Mouse (Mus musculus) cerebellum, adult 9-11 months (tissue): Measurements from ENCODE around the gene Abhd2.

ENCODE experiments used
- DNase-seq: peaks from one replicate; pipeline ENCODE4 v3.0.0; 2022

The Abhd2 gene

GRCm38 (mm10) chr7:79295196-79295826 is 22.3 kb downstream of the Abhd2 start:
- DNase-seq = no peak

GRCm38 (mm10) chr7:79298681-79299080 is 25.7 kb downstream of the Abhd2 start:
- no peak for DNase-seq

DNA sequence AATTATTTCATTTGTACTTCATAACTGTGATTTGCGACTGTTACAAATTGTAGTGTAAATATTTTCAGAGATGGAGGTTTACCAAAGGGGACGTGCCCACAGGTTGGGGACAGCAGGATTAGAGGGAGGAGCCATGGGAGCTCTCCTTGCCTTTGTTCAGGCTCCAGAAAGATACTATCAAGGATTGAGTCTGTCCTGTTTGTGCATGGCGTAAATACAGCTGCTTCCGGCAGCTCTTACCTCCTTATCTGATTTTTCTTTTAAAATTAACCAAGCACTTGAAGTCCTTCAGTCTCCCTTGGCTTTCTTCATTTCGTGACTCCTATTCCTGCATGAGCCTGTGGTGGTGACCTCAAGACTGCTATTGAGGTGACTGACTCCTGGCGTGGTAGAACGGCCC is 26.5 kb downstream of the Abhd2 start:
- no peak for DNase-seq

DNA sequence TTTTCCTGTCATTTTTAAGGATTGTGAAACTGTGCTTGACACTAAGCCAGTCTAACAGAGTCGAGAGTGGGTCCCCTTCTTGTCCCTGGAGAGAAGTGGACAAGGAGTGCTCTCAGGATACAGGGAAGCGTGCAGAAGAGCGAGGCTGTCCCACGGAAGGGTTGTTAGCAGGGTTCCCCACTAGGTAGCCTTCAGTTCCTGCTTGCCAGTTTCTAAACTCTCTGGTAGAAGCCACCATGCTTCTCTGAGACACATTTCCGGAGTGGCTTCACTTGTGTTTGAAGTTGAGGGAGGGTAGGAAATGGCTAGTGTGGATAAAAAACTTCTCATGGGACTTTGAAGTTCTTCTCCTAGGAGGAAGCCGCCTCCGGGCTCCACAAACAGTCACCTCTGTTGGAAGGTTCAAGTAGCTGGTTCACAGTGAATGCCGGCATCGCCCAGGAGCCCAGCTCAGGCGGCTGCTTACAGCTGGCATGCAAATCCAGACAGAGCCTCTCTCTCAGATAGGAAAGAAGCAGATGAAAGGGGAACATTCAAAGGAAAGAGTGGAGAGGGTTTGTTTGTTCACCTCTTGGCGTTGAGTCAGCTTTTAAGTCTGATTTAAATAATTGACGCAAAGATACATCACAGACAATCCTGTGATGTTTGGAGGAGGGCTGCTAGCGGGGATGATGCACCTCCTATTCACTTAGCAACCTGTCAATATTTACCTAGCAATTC is 27.6 kb downstream of the Abhd2 start:
- DNase-seq = no peak

DNA sequence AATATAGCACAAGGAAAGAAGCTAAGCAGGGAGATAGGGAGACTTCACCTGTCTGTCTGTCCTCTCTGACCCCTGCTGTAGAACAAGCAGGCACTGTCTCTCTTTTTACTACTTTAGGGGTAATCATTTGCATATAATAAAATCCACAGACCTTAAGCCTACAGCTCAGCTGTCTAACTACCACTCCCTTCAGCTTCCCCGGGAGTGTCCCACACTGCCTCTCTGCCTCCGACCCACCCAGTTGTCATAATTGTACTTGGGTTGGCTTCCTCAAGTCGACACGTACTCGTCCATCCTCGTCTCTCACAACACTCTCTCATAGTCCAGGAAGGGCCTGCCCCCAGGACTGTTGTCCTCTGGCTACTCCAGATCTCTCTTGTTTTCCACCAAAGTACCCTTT is 29.1 kb downstream of the Abhd2 start:
- DNase-seq = no peak

DNA sequence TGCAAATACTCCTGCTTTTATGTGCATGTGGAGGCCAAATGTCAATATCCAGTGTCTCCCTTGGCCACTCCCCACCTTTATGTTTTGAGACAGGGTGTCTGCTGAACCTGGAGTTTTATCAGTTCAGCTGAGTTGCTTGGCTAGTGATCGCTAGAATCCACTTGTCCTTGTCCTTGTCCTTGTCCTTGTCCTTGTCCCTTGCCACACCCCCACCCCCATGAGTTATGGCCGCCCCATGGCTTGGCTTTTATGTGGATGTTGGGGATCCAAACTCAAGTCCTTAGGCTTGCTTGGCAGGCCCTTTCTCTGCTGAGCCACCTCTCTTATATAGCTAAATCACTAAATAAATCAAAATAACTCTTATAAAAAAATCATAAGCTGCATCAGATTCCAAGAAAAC is 29.6 kb downstream of the Abhd2 start:
- no peak for DNase-seq

GRCm38 (mm10) chr7:79303183-79303761 is 30.3 kb downstream of the Abhd2 start:
- DNase-seq = peak; percentile 72

DNA sequence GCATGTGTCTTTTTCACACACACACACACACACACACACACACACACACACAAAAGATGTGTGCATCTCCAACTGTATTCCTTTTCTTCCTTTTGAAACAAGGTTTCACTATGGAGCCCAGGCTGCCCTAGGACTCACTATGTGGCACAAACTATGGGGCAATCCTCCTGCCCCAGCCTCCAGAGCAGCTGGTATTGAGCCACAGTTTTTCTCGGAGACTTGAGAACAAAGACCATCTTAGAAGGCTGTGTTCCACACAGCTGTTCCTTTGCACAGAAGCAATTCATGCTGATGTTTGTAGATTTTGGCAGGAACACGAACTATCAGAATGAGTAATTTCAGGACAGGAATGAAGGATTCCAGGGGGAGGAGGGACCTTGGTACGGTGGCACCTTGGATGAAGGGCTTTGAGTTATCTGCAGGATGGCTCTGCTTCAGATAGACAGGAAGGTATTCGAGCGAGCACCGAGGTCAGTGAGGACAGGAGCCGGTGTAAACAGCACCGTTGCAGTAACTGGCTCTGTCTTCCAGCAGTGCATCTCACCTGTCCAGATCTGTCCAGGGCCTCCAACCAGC is 35.5 kb downstream of the Abhd2 start:
- no peak for DNase-seq

- DNase-seq = no peak
Measured at GRCm38 (mm10) chr7:79309247-79310190, 36.5 kb downstream of the Abhd2 start.

DNA sequence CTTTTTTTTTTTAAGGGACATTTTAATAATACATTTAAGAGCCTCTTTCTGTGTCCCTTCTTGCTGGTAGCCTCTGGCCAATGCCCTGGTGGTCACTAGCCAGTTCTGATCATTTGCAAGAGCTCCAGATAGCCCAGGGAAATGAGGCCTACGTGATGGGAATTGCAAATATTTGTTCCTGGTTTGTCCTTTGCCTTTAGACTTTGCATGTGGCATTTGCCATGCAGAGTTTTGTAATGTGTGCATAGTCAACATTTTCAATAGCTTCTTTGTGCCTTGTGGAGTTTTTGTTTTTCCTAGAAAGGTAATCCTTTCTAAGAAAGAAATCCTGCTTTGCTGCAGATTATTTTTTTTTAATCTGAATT is 37.2 kb downstream of the Abhd2 start:
- DNase-seq = no peak

DNA sequence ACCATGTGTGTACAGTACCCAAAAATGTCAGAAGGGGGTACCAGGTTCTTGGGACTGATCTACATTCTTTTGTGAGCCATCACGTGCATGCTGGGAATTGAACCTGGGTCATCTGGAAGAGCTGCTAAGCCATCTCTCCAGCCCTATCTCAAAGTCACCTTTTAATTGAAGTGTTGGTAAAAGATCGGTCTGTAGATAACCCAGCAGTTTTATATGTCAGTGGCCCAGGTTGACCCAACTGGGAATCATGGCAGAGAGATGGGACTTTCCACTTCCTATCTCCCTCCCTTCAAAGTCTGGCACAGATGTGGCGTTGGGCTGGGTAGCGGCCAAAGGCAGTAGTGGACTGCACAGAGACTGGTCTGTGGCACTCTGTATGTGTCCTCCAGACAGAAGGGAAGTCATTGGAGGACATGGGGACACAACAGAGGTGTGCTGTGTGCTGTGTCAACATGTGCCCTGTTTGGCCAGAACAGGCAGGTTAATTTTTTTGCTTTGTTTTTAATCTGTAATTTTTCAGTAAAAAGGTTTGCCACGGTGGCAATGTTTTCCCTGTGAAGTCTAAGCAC is 38.5 kb downstream of the Abhd2 start:
- DNase-seq = no peak

DNA sequence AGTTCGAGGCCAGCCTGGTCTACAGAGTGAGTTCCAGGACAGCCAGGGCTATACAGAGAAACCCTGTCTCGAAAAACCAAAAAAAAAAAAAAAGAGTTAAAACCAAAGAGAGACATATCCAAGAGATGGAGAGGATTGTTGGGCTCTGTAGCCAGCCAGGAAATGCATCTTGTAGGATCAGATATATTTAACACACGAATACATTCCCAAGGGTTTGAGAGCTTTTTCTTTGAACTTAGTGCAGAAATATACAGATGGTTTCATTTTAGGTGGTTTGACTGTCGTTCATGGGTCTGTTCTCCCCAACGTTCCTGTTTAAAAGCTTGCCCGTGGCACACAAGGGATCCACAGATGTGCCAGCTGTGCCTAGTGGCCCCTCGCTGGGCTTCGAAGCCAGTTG is 39.2 kb downstream of the Abhd2 start:
- no peak for DNase-seq

DNA sequence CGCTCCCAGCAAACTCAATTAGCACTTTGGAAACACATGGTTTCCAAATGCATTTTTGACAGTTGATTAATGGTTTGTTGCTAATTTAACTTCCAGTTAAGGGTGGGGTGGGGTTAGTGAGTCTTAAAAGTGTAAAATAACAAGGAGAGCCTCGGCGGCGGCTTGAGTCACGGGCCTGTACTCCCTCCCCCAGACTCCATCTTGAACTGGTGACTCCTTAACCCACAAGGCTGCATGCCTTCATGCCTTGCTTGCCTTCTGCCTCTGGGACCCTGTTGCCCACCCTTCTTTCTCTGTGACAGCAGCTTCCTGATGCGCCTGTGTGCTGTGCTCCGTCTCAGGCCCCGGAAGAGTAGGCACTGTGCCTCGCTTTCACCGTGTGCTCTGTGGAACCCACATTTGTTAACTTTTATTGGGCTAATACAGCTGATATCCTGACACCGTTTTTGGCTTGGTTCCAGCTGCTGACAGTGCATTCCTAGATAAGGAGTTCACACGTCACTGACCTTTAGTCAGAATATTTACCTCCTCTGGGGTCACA is 40.6 kb downstream of the Abhd2 start:
- no peak for DNase-seq

GRCm38 (mm10) chr7:79314517-79314916 is 41.5 kb downstream of the Abhd2 start:
- no peak for DNase-seq

GRCm38 (mm10) chr7:79315149-79315548 is 42.1 kb downstream of the Abhd2 start:
- DNase-seq = peak; percentile 70

DNA sequence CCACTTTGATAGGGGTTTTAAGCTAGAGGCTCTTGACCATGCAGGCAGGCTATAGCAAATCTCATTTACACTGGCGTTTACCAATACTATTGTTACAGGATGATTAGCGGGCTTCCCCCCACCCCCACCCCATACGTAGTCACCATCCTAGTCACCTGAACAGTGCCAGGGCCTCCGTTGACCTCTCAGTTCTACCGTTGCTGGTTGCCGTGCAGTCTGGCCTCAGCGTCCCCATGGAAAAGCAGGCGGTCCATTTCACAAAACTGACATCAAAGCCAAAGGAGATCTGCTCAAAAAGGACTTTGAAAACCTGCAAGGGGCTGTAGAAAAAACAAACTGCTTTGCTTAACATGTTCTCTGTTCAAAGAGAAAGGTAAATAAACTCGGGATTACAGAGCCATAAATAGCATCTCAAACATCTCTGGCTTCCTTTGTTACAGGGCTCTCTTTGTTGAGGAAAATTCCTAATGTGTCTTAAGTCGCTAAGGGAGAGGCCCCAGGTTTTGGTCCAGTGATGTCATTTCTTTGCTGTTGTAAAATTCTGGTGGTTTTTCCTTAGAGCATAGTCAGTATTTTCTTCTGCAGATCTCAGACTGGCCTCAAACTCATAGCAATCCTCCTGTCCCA is 43.2 kb downstream of the Abhd2 start:
- no peak for DNase-seq

- no peak for DNase-seq
Measured at GRCm38 (mm10) chr7:79317576-79317975, 44.6 kb downstream of the Abhd2 start.

- DNase-seq = no peak
Measured at GRCm38 (mm10) chr7:79318110-79318801, 45.3 kb downstream of the Abhd2 start.

- no peak for DNase-seq
Measured at GRCm38 (mm10) chr7:79323855-79324254, 50.9 kb downstream of the Abhd2 start.

DNA sequence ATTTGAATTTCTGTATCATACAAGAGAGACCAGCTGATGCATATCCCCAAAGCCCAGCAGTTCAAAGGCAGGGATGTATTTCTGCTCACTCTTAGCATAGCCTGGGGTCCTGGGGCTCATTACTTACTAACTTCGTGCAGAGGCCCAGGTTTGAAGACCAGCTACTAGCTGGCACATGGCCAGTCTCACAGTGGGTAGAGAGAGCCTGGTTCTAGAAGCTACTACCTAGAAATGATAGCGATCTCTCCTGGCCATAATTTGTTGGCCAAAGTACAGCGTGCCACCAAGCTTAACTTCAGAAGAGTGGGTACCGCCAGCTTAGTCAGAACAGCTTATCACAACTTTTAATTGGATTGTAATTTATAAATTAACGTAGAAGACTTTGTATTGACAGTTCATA is 55.8 kb downstream of the Abhd2 start:
- no peak for DNase-seq

DNA sequence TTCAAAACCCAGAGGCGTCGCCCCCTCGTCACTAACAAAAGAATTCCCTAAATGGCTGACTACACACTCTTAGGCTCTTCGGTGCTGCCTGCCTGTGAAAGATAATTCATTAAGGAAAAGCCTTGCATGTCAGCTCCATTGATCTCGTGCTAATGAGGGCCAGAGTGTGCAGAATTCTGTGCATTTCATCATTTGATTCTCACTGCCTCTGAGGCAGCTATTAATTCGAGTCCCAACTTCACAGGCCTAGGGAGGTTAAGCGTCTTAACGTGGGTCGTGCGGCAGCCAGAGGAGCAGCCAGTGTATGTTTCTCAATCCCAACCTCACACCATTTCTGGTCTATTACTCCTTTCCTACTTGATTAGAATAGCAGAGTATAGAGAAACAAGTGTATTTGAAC is 58.2 kb downstream of the Abhd2 start:
- no peak for DNase-seq
